Mouse (Mus musculus) kidney, postnatal 0 days (tissue): Measurements from ENCODE around the gene Kcnab1. TPM values are rescaled to one million over a fixed set of nuclear protein-coding genes. Genes with fewer than 3 reads are reported as not detected.

Source experiments
- ATAC-seq: fragments of 200-750 bp; cut with Nextera tagmentation; replicated peaks from 2 replicates; pipeline ENCODE4 v1.8.0; 2017; ENCODE audit warnings: low read depth, moderate number of reproducible peaks, moderate TSS enrichment, moderate library complexity; ENCODE audit not compliant: low FRiP score
- DNase-seq: peaks from one replicate; pipeline ENCODE4 v3.0.0-alpha.2; 2016; ENCODE audit warnings: low spot score
- H3K27ac ChIP-seq: fragments of 300-500 bp; sonication (generic); 2 replicates; pipeline ENCODE4 v1.5.1; 2014; ENCODE audit warnings: mild to moderate bottlenecking
- H3K27me3 ChIP-seq: fragments of 300-500 bp; sonication (generic); 2 replicates; pipeline ENCODE4 v1.6.1; 2014; ENCODE audit warnings: low read length, mixed read lengths; ENCODE audit not compliant: insufficient read depth
- H3K36me3 ChIP-seq: fragments of 300-500 bp; sonication (generic); 2 replicates; pipeline ENCODE4 v1.6.1; 2014; ENCODE audit warnings: low read length, mixed read lengths; ENCODE audit not compliant: insufficient read depth
- H3K4me1 ChIP-seq: fragments of 300-500 bp; sonication (generic); replicated peaks from 2 replicates; pipeline ENCODE4 v1.6.1; 2014; ENCODE audit warnings: antibody characterized with exemption, low read length, mixed read lengths; ENCODE audit not compliant: insufficient read depth
- H3K4me2 ChIP-seq: fragments of 300-500 bp; sonication (generic); 2 replicates; pipeline ENCODE4 v1.6.1; 2014; ENCODE audit warnings: mild to moderate bottlenecking, low read length, moderate library complexity, mixed read lengths
- H3K4me3 ChIP-seq: fragments of 300-500 bp; sonication (generic); replicated peaks from 2 replicates; pipeline ENCODE4 v1.5.1; 2014; ENCODE audit warnings: low read depth, low read length
- H3K9ac ChIP-seq: fragments of 300-500 bp; sonication (generic); 2 replicates; pipeline ENCODE4 v1.6.1; 2014; ENCODE audit warnings: low read depth, low read length
- H3K9me3 ChIP-seq: fragments of 300-500 bp; sonication (generic); replicated peaks from 2 replicates; pipeline ENCODE4 v1.6.1; 2016; ENCODE audit warnings: low read length, inconsistent platforms, mixed read lengths
- CTCF ChIP-seq: IDR thresholded peaks from 2 replicates; pipeline ENCODE4 v1.5.1; 2016; ENCODE audit warnings: antibody characterized with exemption, low read depth, mild to moderate bottlenecking, moderate library complexity
- WGBS: fragments of 180-500 bp; shearing (Covaris S2); extraction: QIAGEN DNeasy Blood & Tissue Kit; methylation state at CpG from one replicate; pipeline ENCODE4 v1.1.7; 2014; 5-methylcytosine and 5-hydroxymethylcytosine counted together
- polyA plus RNA-seq: library from polyadenylated mRNA; unstranded; fragments of >200 nt; fragmentation: Nextera tagmentation; extraction: Ambion mirVana; gene quantifications from 2 replicates; pipeline ENCODE4 v1.2.1, GENCODE M21; 2015

The Kcnab1 gene
- polyA plus RNA-seq, 1 experiment from 2014 or later: 4.0 TPM

DNA sequence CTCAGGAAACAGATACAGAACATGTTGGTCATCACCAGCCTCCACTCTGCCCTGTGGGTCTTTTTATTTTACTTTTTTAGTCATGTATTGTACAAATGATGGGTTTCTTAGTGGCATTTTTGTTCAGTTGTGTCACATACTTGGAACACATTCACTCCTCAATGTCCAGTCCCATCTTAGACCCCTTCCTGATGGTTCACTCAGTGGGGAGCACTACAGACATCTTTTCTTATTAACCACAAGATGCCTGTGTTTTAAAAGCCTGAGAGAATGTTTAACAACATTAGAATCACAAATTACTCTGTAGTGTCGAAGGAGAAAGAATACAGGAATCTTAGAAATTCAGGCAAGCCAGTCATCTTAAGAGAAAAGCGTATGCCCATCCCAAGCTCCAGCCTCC lies 249.7 kb downstream of the Kcnab1 start:
- no peak for ATAC-seq
- TF ChIP-seq CTCF: no peak
- no peaks in the 10 kb centered on the region for H3K4me1 ChIP-seq
- no peaks in the 10 kb centered on the region for H3K9me3 ChIP-seq
- H3K27me3 ChIP-seq: no peaks in the 10 kb centered on the region
- no peak overlapping the region for H3K4me2 ChIP-seq
- no peak overlapping the region for H3K4me3 ChIP-seq
- no peak for DNase-seq
- no peak overlapping the region for H3K27ac ChIP-seq
- H3K36me3 ChIP-seq: no peaks in the 10 kb centered on the region
- no peak overlapping the region for H3K9ac ChIP-seq
- 72% methylated on average over 2 of the region's 2 CpGs for WGBS

DNA sequence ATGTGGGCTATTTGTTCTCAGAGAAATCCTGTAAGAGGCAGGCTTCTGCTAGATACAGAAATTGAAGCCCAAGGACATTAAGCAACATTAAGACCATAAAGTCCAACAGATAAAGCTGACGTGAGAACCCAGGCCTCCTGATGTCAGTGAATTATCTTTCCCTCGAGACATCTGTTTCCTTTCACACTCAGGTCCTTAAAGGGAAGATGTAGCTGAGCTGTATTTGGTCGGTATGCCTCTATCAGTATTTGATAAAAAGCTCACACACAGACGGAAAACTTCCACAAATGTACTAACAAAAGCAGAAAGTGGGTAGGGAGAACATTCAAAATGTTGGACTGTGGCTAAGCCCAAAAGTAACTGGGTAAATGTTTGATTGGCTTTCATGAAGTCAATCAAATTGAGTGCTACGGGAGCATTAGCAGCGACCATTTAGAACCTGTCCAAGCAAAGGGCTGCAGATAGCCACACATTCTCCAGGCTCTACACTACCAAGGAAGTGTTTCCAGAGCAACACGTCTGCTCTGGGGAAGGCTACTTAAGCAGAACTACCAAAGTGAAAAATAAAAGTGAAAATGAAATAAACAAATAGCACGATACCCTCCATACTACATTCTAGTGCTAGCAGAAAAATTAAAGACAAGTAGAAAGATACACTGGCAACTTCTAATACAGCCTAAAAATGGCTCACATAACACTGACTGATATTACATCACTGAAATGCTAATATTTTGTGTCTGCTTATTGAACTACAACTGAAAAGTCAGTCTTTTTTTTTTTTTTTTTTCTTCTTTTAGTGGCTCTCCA lies 251.2 kb downstream of the Kcnab1 start:
- no peaks in the 10 kb centered on the region for H3K9me3 ChIP-seq
- TF ChIP-seq CTCF: no peak
- no peak overlapping the region for H3K27ac ChIP-seq
- H3K4me3 ChIP-seq: no peak overlapping the region
- no peaks in the 10 kb centered on the region for H3K36me3 ChIP-seq
- no peak overlapping the region for H3K9ac ChIP-seq
- 62% methylated on average over 8 of the region's 8 CpGs for WGBS
- ATAC-seq (no peak), DNase-seq (no peak)
- H3K4me1 ChIP-seq: no peaks in the 10 kb centered on the region
- no peaks in the 10 kb centered on the region for H3K27me3 ChIP-seq
- H3K4me2 ChIP-seq: no peak overlapping the region

DNA sequence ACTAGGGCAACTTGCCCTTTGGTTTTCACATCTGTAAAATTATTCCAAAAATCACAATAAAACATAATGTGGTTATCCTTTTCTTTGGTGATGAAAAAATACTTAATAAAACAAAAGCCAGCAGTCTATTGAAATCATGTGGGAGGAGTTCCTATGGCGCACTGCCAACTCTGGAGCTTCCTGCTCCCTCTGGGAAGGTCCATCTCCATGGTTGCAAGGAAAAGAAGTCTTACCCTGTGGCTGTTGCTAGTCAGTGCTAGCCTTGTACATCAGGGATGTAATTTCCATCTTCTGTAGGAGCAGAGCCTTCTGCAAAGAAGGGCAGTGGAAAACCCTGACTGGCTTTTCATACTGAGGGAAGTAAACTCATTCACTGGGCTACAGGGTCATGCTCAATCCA lies 254.3 kb downstream of the Kcnab1 start:
- H3K9ac ChIP-seq: no peak overlapping the region
- TF ChIP-seq CTCF: no peak
- no peaks in the 10 kb centered on the region for H3K9me3 ChIP-seq
- no peaks in the 10 kb centered on the region for H3K36me3 ChIP-seq
- H3K27me3 ChIP-seq: no peaks in the 10 kb centered on the region
- ATAC-seq (0 out of 2 replicates have a peak, but pooled peaks have one; percentile 40), DNase-seq (peak; percentile 37)
- H3K4me3 ChIP-seq: no peak overlapping the region
- 84% methylated on average over 1 of the region's 1 CpGs for WGBS
- H3K4me1 ChIP-seq: no peaks in the 10 kb centered on the region
- H3K4me2 ChIP-seq: no peak overlapping the region
- H3K27ac ChIP-seq: no peak overlapping the region

DNA sequence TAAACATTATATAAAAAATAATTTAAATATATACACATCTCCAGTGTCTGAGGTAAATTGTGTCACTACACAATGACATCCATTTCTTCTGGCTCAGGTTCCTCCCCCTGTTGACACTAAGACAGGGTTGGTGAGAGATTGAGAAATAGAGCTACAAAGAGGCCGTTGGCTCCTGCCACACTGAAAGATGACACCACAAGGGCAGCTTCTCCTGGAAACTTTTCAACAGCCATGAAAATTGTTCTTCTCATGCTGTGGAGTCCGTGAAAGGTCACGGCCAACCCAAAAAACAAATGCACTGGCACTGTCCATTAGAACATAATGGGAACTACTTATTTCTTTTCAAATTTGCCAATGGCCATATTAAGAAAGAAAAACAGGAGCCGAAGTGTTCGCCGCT lies 256.0 kb downstream of the Kcnab1 start:
- ATAC-seq: no peak
- Histone ChIP-seq H3K9me3 (no peaks in the 10 kb centered on the region), H3K36me3 (0 out of 2 replicates have a peak, but pooled peaks cover under 1% of the 10 kb centered on the region), H3K4me1 (no peaks in the 10 kb centered on the region), H3K27ac (no peak overlapping the region), H3K4me3 (no peak overlapping the region), H3K4me2 (no peak overlapping the region), H3K9ac (no peak overlapping the region), H3K27me3 (no peaks in the 10 kb centered on the region)
- no peak for TF ChIP-seq CTCF
- 59% methylated on average over 6 of the region's 6 CpGs for WGBS
- peak; percentile 49 for DNase-seq

DNA sequence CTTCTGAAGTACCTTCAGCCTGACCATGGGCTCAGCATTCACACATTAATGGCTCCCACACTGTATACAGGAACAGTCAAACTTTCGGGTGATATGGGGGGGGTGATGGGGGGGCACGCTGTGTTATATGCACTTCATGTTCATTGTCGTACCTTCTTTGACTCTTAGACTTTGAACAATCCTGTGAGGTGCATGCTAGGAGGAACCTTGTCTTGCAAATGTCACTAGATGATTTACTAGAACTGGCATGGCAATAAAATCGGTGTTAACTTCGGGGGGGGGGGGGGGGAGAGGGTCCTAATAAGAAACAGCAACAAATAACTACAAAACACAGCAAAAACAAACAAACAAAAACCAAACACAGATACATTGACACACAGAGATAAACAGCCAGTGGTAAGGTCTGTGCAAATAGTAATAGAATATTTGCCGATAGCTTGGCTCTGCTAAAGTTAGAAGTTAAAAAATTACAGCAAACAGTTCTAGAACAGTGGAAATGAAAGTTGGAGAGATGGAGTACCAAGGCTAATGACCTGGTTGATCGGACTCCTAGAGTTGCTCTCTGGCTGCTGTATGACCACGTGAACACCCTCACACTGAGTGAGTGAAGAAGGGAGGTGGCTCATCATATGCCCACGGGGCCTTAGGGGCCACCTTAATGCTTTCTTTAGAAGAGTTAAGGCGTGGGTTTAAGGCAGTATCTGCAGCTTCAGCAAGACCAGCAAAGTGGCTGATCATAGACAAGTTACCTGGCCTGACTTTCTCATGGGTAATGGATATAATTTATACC lies 256.9 kb downstream of the Kcnab1 start:
- no peaks in the 10 kb centered on the region for H3K9me3 ChIP-seq
- peak overlapping the region; percentile 42; the same call in 1 of the 2 replicates for H3K27ac ChIP-seq
- H3K27me3 ChIP-seq: no peaks in the 10 kb centered on the region
- DNase-seq (no peak), ATAC-seq (peak; percentile 84; the same call in 1 of the 2 replicates)
- 57% methylated on average over 10 of the region's 10 CpGs for WGBS
- no peak overlapping the region for H3K4me3 ChIP-seq
- no peak overlapping the region for H3K4me2 ChIP-seq
- H3K9ac ChIP-seq: no peak overlapping the region
- no peaks in the 10 kb centered on the region for H3K4me1 ChIP-seq
- no peak for TF ChIP-seq CTCF
- H3K36me3 ChIP-seq: 0 out of 2 replicates have a peak, but pooled peaks cover 5% of the 10 kb centered on the region

DNA sequence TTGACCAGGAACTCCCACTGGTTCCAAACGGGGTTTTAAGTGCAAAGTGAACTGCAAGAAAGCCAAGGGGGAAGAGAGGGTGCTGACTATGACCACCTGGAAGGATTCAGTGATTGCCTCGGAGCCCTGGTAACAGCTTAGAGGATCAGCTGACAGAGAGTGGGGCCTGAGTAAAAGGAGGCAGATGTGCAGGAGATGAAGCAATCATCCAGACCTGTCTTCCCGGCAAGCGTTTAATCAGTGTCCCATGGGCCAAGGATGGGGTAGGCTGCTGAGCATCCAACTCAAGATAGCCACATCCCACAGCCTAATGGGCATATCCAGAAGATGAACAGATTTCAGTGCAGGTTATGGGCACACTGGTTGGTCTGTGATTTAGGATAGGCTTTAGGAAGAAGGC lies 258.8 kb downstream of the Kcnab1 start:
- WGBS: 66% methylated on average over 4 of the region's 4 CpGs
- no peak overlapping the region for H3K4me3 ChIP-seq
- DNase-seq (no peak), ATAC-seq (no peak)
- H3K4me2 ChIP-seq: no peak overlapping the region
- H3K9ac ChIP-seq: no peak overlapping the region
- H3K9me3 ChIP-seq: no peaks in the 10 kb centered on the region
- H3K36me3 ChIP-seq: 0 out of 2 replicates have a peak, but pooled peaks cover 5% of the 10 kb centered on the region
- no peaks in the 10 kb centered on the region for H3K27me3 ChIP-seq
- no peaks in the 10 kb centered on the region for H3K4me1 ChIP-seq
- TF ChIP-seq CTCF: no peak
- no peak overlapping the region for H3K27ac ChIP-seq
